Mouse (Mus musculus) granulocyte monocyte progenitor cell, adult 5-6 weeks (primary cell): ENCODE data around the gene Primpol. TPM values are rescaled to one million over a fixed set of nuclear protein-coding genes. Genes with fewer than 3 reads are reported as not detected.

Source experiments
- ATAC-seq: replicated peaks from 2 replicates; pipeline ENCODE4 v1.8.0; 2016; ENCODE audit warnings: mild to moderate bottlenecking, moderate TSS enrichment, inconsistent platforms; ENCODE audit not compliant: poor library complexity, severe bottlenecking
- total RNA-seq, 2 experiments: library from RNA; stranded (forward) in 1 of 2; stranded (reverse) in 1 of 2; fragments of 200-712, 200-1000 nt in 1 of 2; fragments of >200 nt in 1 of 2; fragmentation: Nextera tagmentation in 1 of 2; gene quantifications; 2 replicates each; pipeline ENCODE4 v1.2.3; 2014 to 2017

The Primpol gene
- total RNA-seq (2014; fragmentation: Nextera tagmentation) (6.8 and 9.7 TPM in 2 replicates), total RNA-seq (2017) (10.9 and 11.4 TPM in 2 replicates)

- ATAC-seq, result peak; percentile 78
Observed at GRCm38 (mm10) chr8:46616879-46617689, at the start of gene Primpol, which contains the start of gene Casp3. TSS of gene Primpol (minus strand) at chr8:46617212. TSS of gene Casp3 (plus strand) at chr8:46617291.

GRCm38 (mm10) chr8:46655919-46656318 is 38.9 kb upstream of the Primpol start:
- ATAC-seq, result no peak

- ATAC-seq, result peak; percentile 90
Observed at GRCm38 (mm10) chr8:46651872-46652271, 34.9 kb upstream of the Primpol start.

GRCm38 (mm10) chr8:46648421-46648820 is 31.4 kb upstream of the Primpol start:
- ATAC-seq, result no peak

- ATAC-seq, result peak; percentile 71
Observed at GRCm38 (mm10) chr8:46641272-46641671, 24.3 kb upstream of the Primpol start.

- ATAC-seq, result peak; percentile 90
Observed at GRCm38 (mm10) chr8:46639852-46640251, 22.8 kb upstream of the Primpol start.

- ATAC-seq, result peak; percentile 62
Observed at GRCm38 (mm10) chr8:46639010-46639571, 22.1 kb upstream of the Primpol start.

- ATAC-seq, result no peak
Observed at GRCm38 (mm10) chr8:46630932-46631331, 13.9 kb upstream of the Primpol start.

- no peak for ATAC-seq
Observed at GRCm38 (mm10) chr8:46630422-46630821, 13.4 kb upstream of the Primpol start.

GRCm38 (mm10) chr8:46628645-46629044 is 11.6 kb upstream of the Primpol start:
- peak; percentile 83 for ATAC-seq

- peak; percentile 59 for ATAC-seq
Observed at GRCm38 (mm10) chr8:46627881-46628280, 10.9 kb upstream of the Primpol start.

- ATAC-seq, result no peak
Observed at GRCm38 (mm10) chr8:46626642-46627041, 9.6 kb upstream of the Primpol start.

- peak; percentile 35 for ATAC-seq
Observed at GRCm38 (mm10) chr8:46625166-46625565, 8.2 kb upstream of the Primpol start.

GRCm38 (mm10) chr8:46622446-46623270 is 5.6 kb upstream of the Primpol start:
- no peak for ATAC-seq

GRCm38 (mm10) chr8:46618639-46619320 is 1.8 kb upstream of the Primpol start:
- ATAC-seq, result no peak

- peak; percentile 42 for ATAC-seq
Observed at GRCm38 (mm10) chr8:46617690-46618620, 943 bp upstream of the Primpol start.

GRCm38 (mm10) chr8:46615936-46616335 is 1.1 kb downstream of the Primpol start:
- no peak for ATAC-seq

GRCm38 (mm10) chr8:46613377-46613776 is 3.6 kb downstream of the Primpol start:
- no peak for ATAC-seq

GRCm38 (mm10) chr8:46612913-46613312 is 4.1 kb downstream of the Primpol start:
- ATAC-seq, result no peak
